ENCODE assay signal across 7 mouse cellular contexts in genomic region chr1:59683926-59684818, GRCm38 (mm10). TPM values are rescaled to one million over a fixed set of nuclear protein-coding genes. Genes with fewer than 3 reads are reported as not detected.
A peak's percentile ranks its signal among the peaks of the same experiment; 100 is the strongest.
DNase-seq lines count a peak whose midpoint lies in the region; ATAC-seq and TF ChIP-seq lines count a peak whose summit lies in the region.

No protein-coding gene starts in this region.

- peak overlapping the region; percentile 49 for H3K4me2 ChIP-seq in embryonic facial prominence, embryonic 11.5 days (ENCODE audit: low read depth, low read length)
- peak overlapping the region; percentile 88 for H3K4me2 ChIP-seq in heart, embryonic 16.5 days (ENCODE audit: low read depth, low read length)

- TF ChIP-seq CTCF in E14TG2a.4 (conservative IDR thresholded peaks at IDR 0.05; ENCODE audit: low read length), result no peak
- TF ChIP-seq CTCF in layer of hippocampus, adult 2 months (conservative IDR thresholded peaks at IDR 0.05), result no peak

- no peak overlapping the region for H3K27ac ChIP-seq in embryonic facial prominence, embryonic 11.5 days (replicated peaks; ENCODE audit: low read depth, low read length)
- H3K27ac ChIP-seq in heart, embryonic 16.5 days (ENCODE audit: low read length), result peak overlapping the region; percentile 71
- H3K27ac ChIP-seq in layer of hippocampus, adult 2 months, result peak overlapping the region; percentile 64; the same call in 1 of the 2 replicates

- ATAC-seq in embryonic facial prominence, embryonic 11.5 days (replicated peaks; ENCODE audit: insufficient number of reproducible peaks, low FRiP score, low TSS enrichment, low read depth), result no peak
- ATAC-seq in heart, embryonic 16.5 days (replicated peaks; ENCODE audit: extremely low read depth, insufficient read depth, low FRiP score), result no peak

- H3K9me3 ChIP-seq in E14TG2a.4 (ENCODE audit: low read length), result no peaks in the 10 kb centered on the region
- H3K9me3 ChIP-seq in embryonic facial prominence, embryonic 11.5 days (replicated peaks; ENCODE audit: control insufficient read depth, low read length), result no peaks in the 10 kb centered on the region
- H3K9me3 ChIP-seq in heart, embryonic 16.5 days (replicated peaks; ENCODE audit: control insufficient read depth, low read length), result no peaks in the 10 kb centered on the region

- H3K27me3 ChIP-seq in E14TG2a.4 (ENCODE audit: insufficient read depth, low read length), result peaks cover 4% of the 10 kb centered on the region
- no peaks in the 10 kb centered on the region for H3K27me3 ChIP-seq in embryonic facial prominence, embryonic 11.5 days (ENCODE audit: control insufficient read depth, insufficient read depth, low read length)
- no peaks in the 10 kb centered on the region; the same call in 1 of the 2 replicates for H3K27me3 ChIP-seq in heart, embryonic 16.5 days (ENCODE audit: control insufficient read depth, insufficient read depth, low read length)

- H3K9ac ChIP-seq in embryonic facial prominence, embryonic 11.5 days (replicated peaks; ENCODE audit: low read length), result peak overlapping the region; percentile 56
- peak overlapping the region; percentile 75 for H3K9ac ChIP-seq in heart, embryonic 16.5 days (ENCODE audit: low read length)

- H3K36me3 ChIP-seq in E14TG2a.4 (ENCODE audit: insufficient read depth, low read length), result peaks cover 35% of the 10 kb centered on the region
- H3K36me3 ChIP-seq in embryonic facial prominence, embryonic 11.5 days (replicated peaks; ENCODE audit: control insufficient read depth, insufficient read depth, low read depth, low read length), result no peaks in the 10 kb centered on the region
- H3K36me3 ChIP-seq in heart, embryonic 16.5 days (ENCODE audit: control insufficient read depth, insufficient read depth), result no peaks in the 10 kb centered on the region

- peak overlapping the region; percentile 60 for H3K4me3 ChIP-seq in E14TG2a.4 (replicated peaks; ENCODE audit: low read length)
- H3K4me3 ChIP-seq in embryonic facial prominence, embryonic 11.5 days (ENCODE audit: low read depth, low read length), result peak overlapping the region; percentile 77
- peak overlapping the region; percentile 55 for H3K4me3 ChIP-seq in heart, embryonic 16.5 days (ENCODE audit: low read length)
- peak overlapping the region; percentile 89 for H3K4me3 ChIP-seq in layer of hippocampus, adult 2 months

- WGBS in embryonic facial prominence, embryonic 11.5 days, result 7% methylated on average over 11 of the region's 11 CpGs
- 11% methylated on average over 11 of the region's 11 CpGs for WGBS in heart, embryonic 16.5 days

- peak; percentile 16 for DNase-seq in CD4-positive helper T cell, adult 2 months (ENCODE audit: low read depth, low spot score)
- DNase-seq in embryonic facial prominence, embryonic 11.5 days (ENCODE audit: low spot score), result no peak
- peak; percentile 2 to 11 for DNase-seq in layer of hippocampus, adult 2 months (ENCODE audit: low spot score in 2 of 2)
- peak; percentile 36 for DNase-seq in lung, postnatal 14 days
- DNase-seq in spleen, adult 18-20 months, result peak; percentile 10 to 36

- peaks cover 30% of the 10 kb centered on the region for H3K4me1 ChIP-seq in E14TG2a.4 (replicated peaks; ENCODE audit: low read depth, low read length)
- peaks cover 3% of the 10 kb centered on the region; the same call in 1 of the 2 replicates for H3K4me1 ChIP-seq in embryonic facial prominence, embryonic 11.5 days (ENCODE audit: control insufficient read depth, insufficient read depth, low read length)
- H3K4me1 ChIP-seq in heart, embryonic 16.5 days (ENCODE audit: control insufficient read depth, insufficient read depth, low read length), result peaks cover 16% of the 10 kb centered on the region

RNA-seq across cellular contexts. Expression of gene Nop58, which starts 0.6 kb away (rescaled TPM):
- polyA plus RNA-seq in embryonic facial prominence, embryonic 11.5 days (2014; fragmentation: Nextera tagmentation; extraction: Ambion mirVana), result 300 and 347 TPM in 2 replicates
- polyA plus RNA-seq in heart, embryonic 16.5 days (2015; fragmentation: Nextera tagmentation; extraction: Ambion mirVana), result 127 and 158 TPM in 2 replicates
- total RNA-seq in layer of hippocampus, adult 2 months (2021), result 10 to 100 TPM; 65.7 to 69.7 TPM

RNA-seq across cellular contexts. Expression of gene Sumo1, which starts 13.5 kb away (rescaled TPM):
- polyA plus RNA-seq in embryonic facial prominence, embryonic 11.5 days (2014; fragmentation: Nextera tagmentation; extraction: Ambion mirVana), result 639 and 717 TPM in 2 replicates
- polyA plus RNA-seq in heart, embryonic 16.5 days (2015; fragmentation: Nextera tagmentation; extraction: Ambion mirVana), result 194 and 216 TPM in 2 replicates
- total RNA-seq in layer of hippocampus, adult 2 months (2021), result 100 to 1,000 TPM; 117 to 120 TPM
